Mouse (Mus musculus): ENCODE measurements around the gene Chrna1.

The Chrna1 gene

DNA sequence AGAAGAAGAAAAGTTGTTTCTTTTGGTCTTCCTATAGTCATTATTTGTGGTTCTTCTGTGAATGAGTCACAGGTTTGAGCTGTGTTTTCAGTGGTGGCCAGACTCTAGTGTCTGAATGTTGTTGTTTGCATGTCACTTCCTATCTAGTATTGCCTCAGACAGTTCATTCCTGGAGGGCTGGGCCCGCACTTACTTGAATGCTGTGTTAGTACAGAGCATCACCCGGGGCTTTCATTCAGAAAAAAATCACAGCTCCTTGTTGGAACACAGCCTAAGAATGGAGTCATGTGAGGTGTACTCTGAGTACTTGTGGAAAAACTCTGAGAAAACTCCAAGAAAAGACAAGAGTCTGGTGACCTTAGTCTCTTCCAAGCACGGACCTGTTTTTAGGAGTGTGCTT lies 27.2 kb downstream of the Chrna1 start:
- no peak for DNase-seq

GRCm38 (mm10) chr2:73550725-73551124 lies 29.4 kb downstream of the Chrna1 start:
- no peak for DNase-seq

DNA sequence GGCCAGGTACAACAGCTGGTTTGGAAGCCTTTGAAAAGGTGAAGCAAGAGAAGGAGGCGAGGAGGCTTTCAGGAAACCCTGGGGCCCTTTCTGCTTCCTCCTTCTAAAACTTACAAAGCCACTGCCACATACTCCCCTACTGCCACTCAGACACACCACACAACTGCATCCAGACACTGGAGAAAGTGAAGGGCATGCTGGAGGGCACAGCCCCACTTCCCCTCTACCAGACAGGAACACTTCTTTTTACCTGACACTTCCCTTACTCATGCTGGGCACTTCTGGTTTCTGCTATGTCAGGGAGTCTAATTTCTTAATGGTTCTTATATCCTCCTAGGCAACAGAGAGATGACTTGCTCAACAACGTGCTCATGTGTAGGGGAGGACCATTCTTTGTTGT lies 31.6 kb downstream of the Chrna1 start:
- no peak for DNase-seq

DNA sequence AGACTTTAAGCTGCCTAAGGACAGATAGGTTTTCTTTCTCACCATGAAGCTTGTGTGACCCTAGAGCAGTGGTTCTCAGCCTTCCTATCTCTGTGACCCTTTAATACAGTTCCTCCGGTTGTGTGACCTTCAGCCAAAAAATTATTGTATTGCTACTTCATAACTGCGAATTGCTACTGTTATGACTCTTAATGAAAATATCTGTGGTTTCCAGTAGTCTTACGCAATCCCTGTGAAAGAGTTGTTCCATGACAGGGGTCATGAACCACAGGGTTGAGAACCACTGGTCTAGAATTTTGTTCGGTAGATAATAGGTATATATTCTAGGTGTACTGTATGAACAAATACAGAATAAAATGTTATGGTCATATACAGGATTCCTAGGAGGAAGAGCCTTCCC lies 32.9 kb downstream of the Chrna1 start:
- DNase-seq, result no peak

GRCm38 (mm10) chr2:73545556-73545955 lies 34.6 kb downstream of the Chrna1 start:
- no peak for DNase-seq

DNA sequence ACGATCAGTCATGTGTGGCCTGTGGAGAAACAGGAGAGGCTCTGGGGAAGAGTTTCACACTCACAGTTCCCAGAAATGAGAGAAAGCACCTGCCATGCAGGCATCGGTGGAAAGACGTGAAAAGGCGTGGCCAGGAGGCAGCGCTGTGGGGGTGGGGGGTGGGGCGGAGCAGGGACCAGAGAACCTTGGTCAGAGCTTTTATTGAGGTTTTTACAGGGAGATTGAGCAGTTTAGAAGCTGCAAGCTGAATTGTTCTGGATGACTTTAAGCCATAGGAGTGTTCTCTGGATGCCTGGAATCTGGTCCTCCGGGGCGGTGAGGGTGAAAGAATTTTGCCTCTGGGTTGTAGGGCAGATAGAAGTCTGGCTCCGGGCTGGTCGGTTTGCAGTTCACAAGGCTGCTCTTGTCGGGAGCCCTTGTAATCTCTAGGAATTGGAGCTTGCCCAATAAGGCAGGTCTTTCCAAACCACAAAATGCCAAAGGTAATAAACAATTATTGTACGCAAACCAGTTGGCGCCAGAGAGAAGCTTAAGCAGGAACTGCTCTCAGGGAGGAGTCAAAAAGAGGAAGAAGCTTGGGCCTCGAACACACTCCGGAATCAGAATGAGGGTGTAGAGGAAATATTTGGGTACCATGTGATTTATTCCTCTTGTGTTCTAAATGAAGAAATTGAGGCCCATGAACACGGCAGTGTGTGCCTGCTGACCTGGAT lies 39.5 kb downstream of the Chrna1 start:
- DNase-seq, result no peak

GRCm38 (mm10) chr2:73539697-73540096 lies 40.4 kb downstream of the Chrna1 start:
- no peak for DNase-seq

- DNase-seq, result no peak
Observed at GRCm38 (mm10) chr2:73539141-73539540, 41.0 kb downstream of the Chrna1 start.

- no peak for DNase-seq
Observed at GRCm38 (mm10) chr2:73538590-73538989, 41.5 kb downstream of the Chrna1 start.

DNA sequence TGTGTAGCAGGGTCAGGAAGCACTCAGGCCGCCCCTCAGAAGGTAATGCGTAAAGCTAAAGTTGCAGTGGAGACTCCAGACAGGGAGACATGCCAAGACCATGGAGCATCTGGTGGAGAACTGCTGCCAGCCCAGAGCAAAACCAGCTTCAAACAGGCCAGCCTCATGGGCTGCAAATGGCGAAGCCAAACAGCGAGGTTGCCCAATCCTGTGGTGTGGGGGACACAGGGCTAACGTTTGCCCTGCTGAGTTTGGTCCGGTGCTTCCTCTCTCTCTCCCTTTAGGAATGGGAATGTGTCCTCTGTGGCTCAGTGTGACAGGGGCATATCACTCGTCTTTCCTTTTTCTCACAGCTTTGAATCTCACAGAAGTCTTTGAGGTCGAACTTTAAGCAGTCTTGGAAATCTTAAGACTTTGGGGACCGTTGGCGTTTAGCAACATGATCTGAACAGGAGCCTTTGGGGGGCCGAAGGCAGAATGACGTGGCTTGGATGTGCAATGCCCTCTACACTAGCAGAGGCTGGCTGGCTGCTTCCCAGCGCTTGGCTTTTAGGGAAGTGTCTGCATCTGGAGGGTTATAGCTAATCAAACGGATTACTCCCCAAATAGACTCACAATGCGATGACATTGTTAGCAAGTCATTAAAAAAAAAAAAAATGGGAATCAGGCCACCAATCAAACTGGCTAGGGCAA lies 43.9 kb downstream of the Chrna1 start:
- DNase-seq, result no peak

GRCm38 (mm10) chr2:73534720-73535119 lies 45.4 kb downstream of the Chrna1 start:
- no peak for DNase-seq

- no peak for DNase-seq
Observed at GRCm38 (mm10) chr2:73530487-73530886, 49.7 kb downstream of the Chrna1 start.

DNA sequence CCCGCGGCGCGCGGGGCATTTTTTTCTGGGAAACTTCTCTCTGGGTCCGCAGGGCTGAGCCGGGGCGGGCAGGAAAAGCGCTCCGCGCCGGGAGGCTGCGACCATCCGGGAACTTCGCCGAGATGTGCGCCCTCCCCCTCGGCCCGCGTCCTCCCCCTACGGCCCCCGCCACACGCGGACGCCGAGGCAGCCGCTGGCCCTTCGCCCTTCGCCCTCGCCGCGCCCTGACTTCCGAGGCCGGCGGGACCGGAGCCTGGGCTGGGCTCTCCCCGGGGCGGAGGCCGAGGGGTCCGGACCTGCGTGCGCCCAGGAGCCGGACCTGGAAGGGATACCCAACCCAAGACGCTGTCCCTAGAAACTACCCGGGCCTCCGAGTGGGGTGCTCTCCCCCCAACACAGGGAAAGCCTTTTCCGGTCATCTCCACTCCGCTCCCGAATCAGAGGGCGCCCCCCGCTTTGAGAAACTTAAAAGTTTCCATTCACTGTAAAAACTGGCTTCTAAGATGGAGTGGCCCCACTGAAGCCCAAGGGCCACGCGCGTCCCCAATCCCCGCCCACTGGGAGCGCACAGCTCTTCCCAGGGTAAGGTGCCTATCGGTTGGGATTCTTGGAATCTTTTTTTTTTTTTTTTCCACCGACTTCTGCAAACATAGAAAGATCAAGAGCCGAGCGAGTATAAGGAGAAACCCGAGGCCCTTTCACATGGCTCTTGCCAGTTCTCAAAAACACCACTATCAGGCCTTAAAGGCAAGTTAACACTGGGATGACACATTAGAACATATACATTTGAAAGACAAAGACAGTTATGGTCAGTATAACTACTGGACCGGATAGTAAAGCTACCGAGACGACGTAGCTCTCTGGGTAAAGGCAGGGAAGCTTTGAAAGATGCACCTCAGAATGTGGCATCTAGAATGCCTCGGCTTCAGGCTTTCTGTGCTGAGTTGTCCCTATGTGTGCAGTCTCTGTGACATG lies 50.5 kb downstream of the Chrna1 start, which contains the start of gene Wipf1:
TSS of gene Wipf1 (minus strand) at position 379 of the 975 bp plus-strand sequence.
- peak; percentile 16 for DNase-seq

GRCm38 (mm10) chr2:73528516-73529355 lies 51.4 kb downstream of the Chrna1 start:
- no peak for DNase-seq

- no peak for DNase-seq
Observed at GRCm38 (mm10) chr2:73527956-73528355, 52.2 kb downstream of the Chrna1 start.

DNA sequence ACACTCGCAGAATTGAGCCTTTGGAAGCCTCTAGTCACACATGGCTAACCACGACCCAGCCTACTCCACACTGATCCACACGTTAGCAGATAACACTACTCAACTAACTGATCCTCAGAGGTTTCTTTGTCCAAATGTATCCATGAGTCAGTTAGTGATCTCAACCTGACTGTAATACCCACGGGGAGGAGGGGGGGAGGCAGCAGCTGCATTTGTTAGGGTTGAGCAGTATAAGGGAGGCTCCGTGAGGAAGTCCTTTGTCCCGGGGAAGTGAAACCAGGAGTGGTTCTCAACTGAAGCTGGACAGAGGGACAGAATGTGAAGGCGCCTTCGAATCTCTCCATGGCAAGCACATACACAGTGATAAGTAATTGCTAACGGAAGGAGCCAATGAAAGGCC lies 53.4 kb downstream of the Chrna1 start:
- DNase-seq, result no peak

DNA sequence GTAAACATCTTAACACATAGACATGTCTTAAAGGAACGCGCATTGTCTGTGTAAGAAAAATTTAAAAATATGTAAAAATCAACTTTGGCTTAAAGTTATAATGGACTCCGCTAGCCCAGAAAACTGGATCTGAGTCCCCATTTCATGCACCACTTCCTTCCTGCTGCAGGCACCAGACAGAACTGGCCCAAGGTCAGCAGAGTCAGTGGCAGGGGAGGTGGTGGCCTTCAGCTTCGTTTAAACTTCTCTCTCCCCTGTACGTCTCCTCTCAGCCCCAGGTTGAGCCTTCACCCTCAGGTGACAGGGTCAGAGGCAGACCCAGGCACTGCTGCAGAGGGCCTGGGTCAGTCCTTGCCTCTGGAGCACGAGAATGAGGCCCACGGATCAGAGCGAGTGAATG lies 57.2 kb downstream of the Chrna1 start:
- no peak for DNase-seq

- DNase-seq, result no peak
Observed at GRCm38 (mm10) chr2:73522336-73522735, 57.8 kb downstream of the Chrna1 start.

- DNase-seq, result no peak
Observed at GRCm38 (mm10) chr2:73521737-73522136, 58.4 kb downstream of the Chrna1 start.

DNA sequence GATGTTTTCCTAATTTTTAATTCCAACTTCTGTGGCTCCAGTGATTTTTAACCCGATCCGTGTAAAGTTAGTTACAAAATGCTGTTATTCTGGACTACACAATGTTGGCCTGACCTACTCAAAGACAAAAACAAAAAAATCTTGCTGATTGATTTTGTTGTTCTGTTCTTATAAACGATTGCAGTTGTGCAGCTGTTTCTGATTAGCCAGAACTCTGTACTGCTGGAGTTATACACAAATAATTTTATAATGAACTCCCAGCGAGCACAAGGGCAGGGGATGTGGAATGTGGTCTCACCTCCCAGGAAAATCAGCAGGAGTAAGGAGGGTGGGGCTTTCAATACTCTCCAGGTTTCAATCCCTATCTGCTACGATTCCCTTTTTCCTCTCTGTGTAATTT lies 61.2 kb downstream of the Chrna1 start:
- DNase-seq, result no peak

GRCm38 (mm10) chr2:73518311-73518710 lies 61.8 kb downstream of the Chrna1 start:
- DNase-seq, result no peak

DNA sequence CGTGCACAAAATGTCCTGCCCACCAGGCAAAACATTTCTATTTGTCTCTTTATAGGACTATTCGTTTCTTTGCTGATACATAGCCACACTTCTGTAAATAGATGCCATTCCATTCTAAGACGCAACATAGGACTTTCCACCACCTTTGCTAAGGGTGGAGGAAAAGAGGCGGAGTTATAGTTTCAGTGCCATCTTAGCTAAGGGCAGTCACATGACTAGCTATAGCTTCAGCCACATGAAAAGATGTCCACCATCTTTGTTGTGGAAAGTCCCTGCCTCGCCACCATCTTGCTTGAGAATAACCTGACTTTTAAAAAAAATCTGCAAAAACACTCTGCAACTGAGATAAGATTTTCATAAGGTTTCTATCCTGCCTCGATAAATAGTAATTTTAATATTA lies 66.0 kb downstream of the Chrna1 start:
- no peak for DNase-seq

All from cerebellum, adult 8-10 months (tissue).